Mouse (Mus musculus) liver, embryonic 12.5 days (tissue): ENCODE data around the gene Kctd20. TPM values are rescaled to one million over a fixed set of nuclear protein-coding genes. Genes with fewer than 3 reads are reported as not detected.

Experiments
- ATAC-seq: fragments of 200-750 bp; cut with Nextera tagmentation; 2 replicates; pipeline ENCODE4 v1.8.0; 2017; ENCODE audit warnings: moderate number of reproducible peaks, mild to moderate bottlenecking, moderate library complexity
- H3K27ac ChIP-seq: fragments of 300-500 bp; sonication (generic); 2 replicates; pipeline ENCODE4 v1.5.1; 2016; ENCODE audit warnings: mild to moderate bottlenecking
- H3K27me3 ChIP-seq: fragments of 300-500 bp; sonication (generic); replicated peaks from 2 replicates; pipeline ENCODE4 v1.6.1; 2016; ENCODE audit warnings: mild to moderate bottlenecking, moderate library complexity
- H3K36me3 ChIP-seq: fragments of 300-500 bp; sonication (generic); 2 replicates; pipeline ENCODE4 v1.6.1; 2016; ENCODE audit warnings: mild to moderate bottlenecking, moderate library complexity
- H3K4me1 ChIP-seq: fragments of 300-500 bp; sonication (generic); 2 replicates; pipeline ENCODE4 v1.6.1; 2016
- H3K4me2 ChIP-seq: fragments of 300-500 bp; sonication (generic); 2 replicates; pipeline ENCODE4 v1.6.1; 2016; ENCODE audit warnings: mild to moderate bottlenecking, moderate library complexity
- H3K4me3 ChIP-seq: fragments of 300-500 bp; sonication (generic); 2 replicates; pipeline ENCODE4 v1.5.1; 2016; ENCODE audit warnings: mild to moderate bottlenecking, moderate library complexity
- H3K9ac ChIP-seq: fragments of 300-500 bp; sonication (generic); 2 replicates; pipeline ENCODE4 v1.6.1; 2016; ENCODE audit warnings: mild to moderate bottlenecking, moderate library complexity
- H3K9me3 ChIP-seq: fragments of 300-500 bp; sonication (generic); replicated peaks from 2 replicates; pipeline ENCODE4 v1.6.1; 2016; ENCODE audit warnings: mild to moderate bottlenecking, moderate library complexity
- WGBS: fragments of 180-500 bp; shearing (Covaris S2); methylation state at CpG from one replicate; pipeline ENCODE4 v1.1.7; 2016; ENCODE audit not compliant: insufficient replicate concordance; 5-methylcytosine and 5-hydroxymethylcytosine counted together
- polyA plus RNA-seq: library from polyadenylated mRNA; unstranded; fragments of >200 nt; fragmentation: Nextera tagmentation; extraction: Ambion mirVana; gene quantifications from 2 replicates; pipeline ENCODE4 v1.2.1, GENCODE M21; 2016

Kctd20 gene
- polyA plus RNA-seq, result 87.0 and 92.4 TPM in 2 replicates

GRCm38 (mm10) chr17:28951831-28952799 is at the start of gene Kctd20:
Gene Kctd20 (plus strand): TSS chr17:28951950.
- H3K4me3 ChIP-seq, result peak within 1 kb of the TSS; percentile 80

GRCm38 (mm10) chr17:28904546-28905376 is 47.0 kb upstream of the Kctd20 start:
- Histone ChIP-seq H3K9ac (no peak overlapping the region), H3K4me1 (peaks cover 12% of the 10 kb centered on the region), H3K9me3 (no peaks in the 10 kb centered on the region), H3K4me3 (no peak overlapping the region), H3K27me3 (peaks cover 34% of the 10 kb centered on the region), H3K27ac (no peak overlapping the region), H3K4me2 (no peak overlapping the region), H3K36me3 (no peaks in the 10 kb centered on the region)
- WGBS, result 28% methylated on average over 23 of the region's 23 CpGs
- ATAC-seq, result no peak

More at GRCm38 (mm10) chr17:28951831-28952799, at the start of gene Kctd20:
- H3K4me2 ChIP-seq, result peak within 1 kb of the TSS; percentile 84
- peaks cover 29% of the 10 kb centered on the region for H3K36me3 ChIP-seq
- ATAC-seq, result peak; percentile 91
- WGBS, result under 1% methylated on average over 72 of the region's 80 CpGs
- H3K4me1 ChIP-seq, result peaks cover 32% of the 10 kb centered on the region
- H3K9ac ChIP-seq, result peak within 1 kb of the TSS; percentile 89
- H3K9me3 ChIP-seq, result peaks cover 8% of the 10 kb centered on the region
- H3K27ac ChIP-seq, result peak within 1 kb of the TSS; percentile 99
- H3K27me3 ChIP-seq, result no peaks in the 10 kb centered on the region

- Histone ChIP-seq H3K4me2 (no peak overlapping the region), H3K27me3 (peaks cover 41% of the 10 kb centered on the region), H3K4me1 (peaks cover 12% of the 10 kb centered on the region), H3K36me3 (no peaks in the 10 kb centered on the region), H3K9ac (no peak overlapping the region), H3K27ac (no peak overlapping the region), H3K9me3 (no peaks in the 10 kb centered on the region), H3K4me3 (no peak overlapping the region)
- ATAC-seq, result no peak
- 76% methylated on average over 13 of the region's 13 CpGs for WGBS
Observed at GRCm38 (mm10) chr17:28905377-28905916, 46.3 kb upstream of the Kctd20 start.

- Histone ChIP-seq H3K36me3 (no peaks in the 10 kb centered on the region), H3K4me3 (no peak overlapping the region), H3K9me3 (no peaks in the 10 kb centered on the region), H3K4me2 (no peak overlapping the region), H3K9ac (no peak overlapping the region), H3K27me3 (peaks cover 55% of the 10 kb centered on the region), H3K4me1 (peaks cover 12% of the 10 kb centered on the region), H3K27ac (no peak overlapping the region)
- 71% methylated on average over 7 of the region's 7 CpGs for WGBS
- ATAC-seq, result no peak
Observed at GRCm38 (mm10) chr17:28907959-28908358, 43.8 kb upstream of the Kctd20 start.

- Histone ChIP-seq H3K4me3 (peak overlapping the region; percentile 30), H3K27ac (no peak overlapping the region), H3K9me3 (no peaks in the 10 kb centered on the region), H3K9ac (0 out of 2 replicates have a peak overlapping the region, but pooled peaks have one; percentile 35), H3K4me1 (peaks cover 12% of the 10 kb centered on the region), H3K4me2 (peak overlapping the region; percentile 62), H3K27me3 (peaks cover 55% of the 10 kb centered on the region), H3K36me3 (no peaks in the 10 kb centered on the region)
- 5% methylated on average over 29 of the region's 29 CpGs for WGBS
- 0 out of 2 replicates have a peak, but pooled peaks have one; percentile 18 for ATAC-seq
Observed at GRCm38 (mm10) chr17:28909252-28909941, 42.4 kb upstream of the Kctd20 start.

GRCm38 (mm10) chr17:28910139-28910538 is 41.6 kb upstream of the Kctd20 start:
- Histone ChIP-seq H3K36me3 (no peaks in the 10 kb centered on the region), H3K4me1 (peaks cover 12% of the 10 kb centered on the region), H3K9me3 (no peaks in the 10 kb centered on the region), H3K4me2 (peak overlapping the region; percentile 62), H3K27ac (no peak overlapping the region), H3K4me3 (no peak overlapping the region), H3K9ac (no peak overlapping the region), H3K27me3 (peaks cover 52% of the 10 kb centered on the region)
- peak; percentile 30; the same call in 1 of the 2 replicates for ATAC-seq
- WGBS, result 38% methylated on average over 7 of the region's 7 CpGs

- Histone ChIP-seq H3K9me3 (no peaks in the 10 kb centered on the region), H3K9ac (no peak overlapping the region), H3K4me3 (no peak overlapping the region), H3K36me3 (no peaks in the 10 kb centered on the region), H3K4me1 (peaks cover 12% of the 10 kb centered on the region), H3K27me3 (peaks cover 36% of the 10 kb centered on the region), H3K4me2 (no peak overlapping the region), H3K27ac (no peak overlapping the region)
- 56% methylated on average over 5 of the region's 5 CpGs for WGBS
- no peak for ATAC-seq
Observed at GRCm38 (mm10) chr17:28913200-28913599, 38.5 kb upstream of the Kctd20 start.

- peaks cover 8% of the 10 kb centered on the region for H3K4me1 ChIP-seq
- no peak overlapping the region for H3K4me3 ChIP-seq
- peaks cover 29% of the 10 kb centered on the region for H3K27me3 ChIP-seq
- no peak for ATAC-seq
- 74% methylated on average over 6 of the region's 6 CpGs for WGBS
- H3K9ac ChIP-seq, result no peak overlapping the region
- no peak overlapping the region for H3K27ac ChIP-seq
- no peak overlapping the region for H3K4me2 ChIP-seq
- no peaks in the 10 kb centered on the region for H3K36me3 ChIP-seq
- H3K9me3 ChIP-seq, result no peaks in the 10 kb centered on the region
Observed at GRCm38 (mm10) chr17:28913940-28914339, 37.8 kb upstream of the Kctd20 start.

GRCm38 (mm10) chr17:28915060-28915628 is 36.6 kb upstream of the Kctd20 start, which contains the start of gene 4930539E08Rik:
Gene 4930539E08Rik (minus strand): TSS chr17:28915324.
- Histone ChIP-seq H3K36me3 (no peaks in the 10 kb centered on the region), H3K9me3 (no peaks in the 10 kb centered on the region), H3K4me3 (no peak within 1 kb of the TSS), H3K9ac (no peak within 1 kb of the TSS), H3K4me2 (no peak within 1 kb of the TSS), H3K4me1 (no peaks in the 10 kb centered on the region), H3K27me3 (peaks cover 16% of the 10 kb centered on the region), H3K27ac (no peak within 1 kb of the TSS)
- no peak for ATAC-seq
- WGBS, result 58% methylated on average over 12 of the region's 12 CpGs

GRCm38 (mm10) chr17:28916520-28916919 is 35.2 kb upstream of the Kctd20 start:
- Histone ChIP-seq H3K9me3 (no peaks in the 10 kb centered on the region), H3K4me3 (no peak overlapping the region), H3K9ac (no peak overlapping the region), H3K4me2 (no peak overlapping the region), H3K27ac (no peak overlapping the region), H3K27me3 (peaks cover 19% of the 10 kb centered on the region; the same call in 1 of the 2 replicates), H3K4me1 (peaks cover 8% of the 10 kb centered on the region; the same call in 1 of the 2 replicates), H3K36me3 (no peaks in the 10 kb centered on the region)
- 92% methylated on average over 1 of the region's 1 CpGs for WGBS
- ATAC-seq, result no peak

GRCm38 (mm10) chr17:28921086-28921485 is 30.7 kb upstream of the Kctd20 start:
- Histone ChIP-seq H3K27ac (no peak overlapping the region), H3K9ac (no peak overlapping the region; the same call in 1 of the 2 replicates), H3K4me3 (no peak overlapping the region), H3K4me1 (peaks cover 13% of the 10 kb centered on the region; the same call in 1 of the 2 replicates), H3K4me2 (no peak overlapping the region), H3K27me3 (0 out of 2 replicates have a peak, but pooled peaks cover 13% of the 10 kb centered on the region), H3K9me3 (no peaks in the 10 kb centered on the region), H3K36me3 (no peaks in the 10 kb centered on the region)
- no peak for ATAC-seq
- 51% methylated on average over 8 of the region's 8 CpGs for WGBS
